Mouse (Mus musculus) heart, embryonic 13.5 days (tissue): ENCODE data around the gene Fosl1. TPM values are rescaled to one million over a fixed set of nuclear protein-coding genes. Genes with fewer than 3 reads are reported as not detected.

ENCODE experiments used
- ATAC-seq: fragments of 200-750 bp; cut with Nextera tagmentation; 2 replicates; pipeline ENCODE4 v1.8.0; 2017; ENCODE audit warnings: moderate TSS enrichment; ENCODE audit not compliant: insufficient number of reproducible peaks, low FRiP score, low TSS enrichment; ENCODE audit errors: extremely low read depth
- H3K27ac ChIP-seq: fragments of 300-500 bp; sonication (generic); replicated peaks from 2 replicates; pipeline ENCODE4 v1.5.1; 2015; ENCODE audit warnings: moderate library complexity, mild to moderate bottlenecking, inconsistent platforms
- H3K27me3 ChIP-seq: fragments of 300-500 bp; sonication (generic); replicated peaks from 2 replicates; pipeline ENCODE4 v1.6.1; 2015; ENCODE audit warnings: mild to moderate bottlenecking, inconsistent platforms
- H3K36me3 ChIP-seq: fragments of 300-500 bp; sonication (generic); 2 replicates; pipeline ENCODE4 v1.6.1; 2015; ENCODE audit warnings: mild to moderate bottlenecking, inconsistent platforms
- H3K4me1 ChIP-seq: fragments of 300-500 bp; sonication (generic); 2 replicates; pipeline ENCODE4 v1.6.1; 2015; ENCODE audit warnings: inconsistent platforms
- H3K4me2 ChIP-seq: fragments of 300-500 bp; sonication (generic); 2 replicates; pipeline ENCODE4 v1.6.1; 2015; ENCODE audit warnings: inconsistent platforms, mild to moderate bottlenecking, moderate library complexity
- H3K4me3 ChIP-seq: fragments of 300-500 bp; sonication (generic); 2 replicates; pipeline ENCODE4 v1.5.1; 2015; ENCODE audit warnings: moderate library complexity, mild to moderate bottlenecking, inconsistent platforms
- H3K9ac ChIP-seq: fragments of 300-500 bp; sonication (generic); 2 replicates; pipeline ENCODE4 v1.6.1; 2015; ENCODE audit warnings: inconsistent platforms, mild to moderate bottlenecking, moderate library complexity
- H3K9me3 ChIP-seq: fragments of 300-500 bp; sonication (generic); 2 replicates; pipeline ENCODE4 v1.6.1; 2016; ENCODE audit warnings: inconsistent platforms
- WGBS: fragments of 180-500 bp; shearing (Covaris S2); methylation state at CpG from one replicate; pipeline ENCODE4 v1.1.7; 2015; ENCODE audit warnings: mixed read lengths; 5-methylcytosine and 5-hydroxymethylcytosine counted together
- polyA plus RNA-seq: library from polyadenylated mRNA; unstranded; fragments of >200 nt; fragmentation: Nextera tagmentation; extraction: Ambion mirVana; gene quantifications from 2 replicates; pipeline ENCODE4 v1.2.1, GENCODE M21; 2015

The Fosl1 gene
- polyA plus RNA-seq, 1 experiment from 2014 or later: not detected

- H3K9me3 ChIP-seq: no peaks in the 10 kb centered on the region
- no peak overlapping the region for H3K4me2 ChIP-seq
- H3K4me1 ChIP-seq: peaks cover 58% of the 10 kb centered on the region
Observed at GRCm38 (mm10) chr19:5459019-5459418, 11.7 kb downstream of the Fosl1 start.

GRCm38 (mm10) chr19:5459896-5460295 is 12.5 kb downstream of the Fosl1 start:
- Histone ChIP-seq H3K4me1 (peaks cover 59% of the 10 kb centered on the region), H3K27ac (peak overlapping the region; percentile 55; the same call in 1 of the 2 replicates)
- WGBS: 24% methylated on average over 3 of the region's 3 CpGs

More at GRCm38 (mm10) chr19:5459019-5459418, 11.7 kb downstream of the Fosl1 start:
- H3K36me3 ChIP-seq: peaks cover 39% of the 10 kb centered on the region
- no peaks in the 10 kb centered on the region for H3K27me3 ChIP-seq
- no peak overlapping the region for H3K4me3 ChIP-seq
- no peak for ATAC-seq
- no peak overlapping the region for H3K27ac ChIP-seq
- 55% methylated on average over 7 of the region's 7 CpGs for WGBS
- H3K9ac ChIP-seq: no peak overlapping the region

GRCm38 (mm10) chr19:5460465-5460911 is 13.1 kb downstream of the Fosl1 start, which contains the start of gene Fibp:
TSS of gene Fibp (plus strand) at chr19:5460615.
- no peak for ATAC-seq
- peak within 1 kb of the TSS; percentile 86 for H3K9ac ChIP-seq
- peak within 1 kb of the TSS; percentile 55 for H3K27ac ChIP-seq
- no peaks in the 10 kb centered on the region for H3K27me3 ChIP-seq
- H3K4me3 ChIP-seq: peak within 1 kb of the TSS; percentile 68
- peaks cover 55% of the 10 kb centered on the region for H3K4me1 ChIP-seq
- peaks cover 39% of the 10 kb centered on the region for H3K36me3 ChIP-seq
- under 1% methylated on average over 32 of the region's 32 CpGs for WGBS
- H3K4me2 ChIP-seq: peak within 1 kb of the TSS; percentile 95
- H3K9me3 ChIP-seq: no peaks in the 10 kb centered on the region

More at GRCm38 (mm10) chr19:5459896-5460295, 12.5 kb downstream of the Fosl1 start:
- peaks cover 39% of the 10 kb centered on the region for H3K36me3 ChIP-seq
- peak overlapping the region; percentile 95 for H3K4me2 ChIP-seq
- ATAC-seq: no peak
- no peaks in the 10 kb centered on the region for H3K9me3 ChIP-seq
- peak overlapping the region; percentile 86 for H3K9ac ChIP-seq
- H3K27me3 ChIP-seq: no peaks in the 10 kb centered on the region
- H3K4me3 ChIP-seq: peak overlapping the region; percentile 68

- ATAC-seq: no peak
- Histone ChIP-seq H3K36me3 (peaks cover 47% of the 10 kb centered on the region), H3K9ac (peak overlapping the region; percentile 86), H3K27me3 (no peaks in the 10 kb centered on the region), H3K4me2 (peak overlapping the region; percentile 95), H3K27ac (no peak overlapping the region), H3K9me3 (no peaks in the 10 kb centered on the region), H3K4me3 (peak overlapping the region; percentile 68), H3K4me1 (peaks cover 45% of the 10 kb centered on the region)
- WGBS: 79% methylated on average over 6 of the region's 6 CpGs
Observed at GRCm38 (mm10) chr19:5461411-5461810, 14.1 kb downstream of the Fosl1 start.

GRCm38 (mm10) chr19:5463212-5463611 is 15.9 kb downstream of the Fosl1 start:
- H3K27me3 ChIP-seq: no peaks in the 10 kb centered on the region
- no peak overlapping the region for H3K9ac ChIP-seq
- H3K4me3 ChIP-seq: no peak overlapping the region
- H3K36me3 ChIP-seq: peaks cover 65% of the 10 kb centered on the region
- no peak overlapping the region for H3K4me2 ChIP-seq
- 82% methylated on average over 9 of the region's 9 CpGs for WGBS
- H3K4me1 ChIP-seq: peaks cover 37% of the 10 kb centered on the region
- no peak for ATAC-seq
- H3K27ac ChIP-seq: no peak overlapping the region
- H3K9me3 ChIP-seq: no peaks in the 10 kb centered on the region

GRCm38 (mm10) chr19:5463791-5464562 is 16.6 kb downstream of the Fosl1 start:
- Histone ChIP-seq H3K4me1 (peaks cover 36% of the 10 kb centered on the region), H3K9me3 (no peaks in the 10 kb centered on the region), H3K9ac (peak overlapping the region; percentile 78), H3K4me2 (peak overlapping the region; percentile 64), H3K36me3 (peaks cover 65% of the 10 kb centered on the region), H3K27me3 (no peaks in the 10 kb centered on the region), H3K27ac (peak overlapping the region; percentile 86), H3K4me3 (peak overlapping the region; percentile 41)
- 45% methylated on average over 15 of the region's 15 CpGs for WGBS
- no peak for ATAC-seq

GRCm38 (mm10) chr19:5465037-5465436 is 17.7 kb downstream of the Fosl1 start:
- no peaks in the 10 kb centered on the region for H3K27me3 ChIP-seq
- H3K9me3 ChIP-seq: no peaks in the 10 kb centered on the region
- H3K36me3 ChIP-seq: peaks cover 65% of the 10 kb centered on the region
- peaks cover 32% of the 10 kb centered on the region for H3K4me1 ChIP-seq
- H3K4me3 ChIP-seq: peak overlapping the region; percentile 41; the same call in 1 of the 2 replicates
- 91% methylated on average over 8 of the region's 8 CpGs for WGBS
- H3K4me2 ChIP-seq: peak overlapping the region; percentile 64
- no peak for ATAC-seq
- no peak overlapping the region for H3K27ac ChIP-seq
- peak overlapping the region; percentile 78; the same call in 1 of the 2 replicates for H3K9ac ChIP-seq

GRCm38 (mm10) chr19:5466916-5467500 is 19.7 kb downstream of the Fosl1 start:
- Histone ChIP-seq H3K9ac (no peak overlapping the region), H3K27ac (no peak overlapping the region), H3K4me2 (no peak overlapping the region), H3K27me3 (no peaks in the 10 kb centered on the region), H3K36me3 (peaks cover 59% of the 10 kb centered on the region), H3K4me3 (no peak overlapping the region), H3K9me3 (no peaks in the 10 kb centered on the region), H3K4me1 (peaks cover 19% of the 10 kb centered on the region)
- WGBS: 91% methylated on average over 6 of the region's 6 CpGs
- ATAC-seq: no peak

GRCm38 (mm10) chr19:5468374-5468773 is 21.0 kb downstream of the Fosl1 start, which contains the start of gene Ctsw:
TSS of gene Ctsw (minus strand) at chr19:5468507.
- 50% methylated on average over 5 of the region's 5 CpGs for WGBS
- no peak within 1 kb of the TSS for H3K27ac ChIP-seq
- no peak within 1 kb of the TSS for H3K9ac ChIP-seq

GRCm38 (mm10) chr19:5471846-5472245 is 24.5 kb downstream of the Fosl1 start:
- Histone ChIP-seq H3K4me1 (peaks cover 28% of the 10 kb centered on the region), H3K4me2 (no peak overlapping the region), H3K9ac (no peak overlapping the region), H3K27ac (no peak overlapping the region), H3K9me3 (no peaks in the 10 kb centered on the region), H3K27me3 (no peaks in the 10 kb centered on the region), H3K4me3 (no peak overlapping the region), H3K36me3 (peaks cover 21% of the 10 kb centered on the region)
- 60% methylated on average over 5 of the region's 5 CpGs for WGBS
- ATAC-seq: no peak

More at GRCm38 (mm10) chr19:5468374-5468773, 21.0 kb downstream of the Fosl1 start, which contains the start of gene Ctsw:
- H3K9me3 ChIP-seq: no peaks in the 10 kb centered on the region
- no peaks in the 10 kb centered on the region for H3K27me3 ChIP-seq
- no peak for ATAC-seq
- H3K4me3 ChIP-seq: no peak within 1 kb of the TSS
- H3K36me3 ChIP-seq: peaks cover 46% of the 10 kb centered on the region
- peaks cover 18% of the 10 kb centered on the region for H3K4me1 ChIP-seq
- no peak within 1 kb of the TSS for H3K4me2 ChIP-seq

GRCm38 (mm10) chr19:5472857-5473256 is 25.5 kb downstream of the Fosl1 start:
- peaks cover 21% of the 10 kb centered on the region for H3K36me3 ChIP-seq
- no peak for ATAC-seq
- peaks cover 28% of the 10 kb centered on the region for H3K4me1 ChIP-seq
- H3K9me3 ChIP-seq: no peaks in the 10 kb centered on the region
- no peak overlapping the region for H3K4me2 ChIP-seq
- H3K9ac ChIP-seq: no peak overlapping the region
- H3K27me3 ChIP-seq: no peaks in the 10 kb centered on the region
- WGBS: 70% methylated on average over 3 of the region's 3 CpGs
- no peak overlapping the region for H3K27ac ChIP-seq
- H3K4me3 ChIP-seq: no peak overlapping the region
